Mouse (Mus musculus): ENCODE data around the gene Cnot9.

- no peak for TF ChIP-seq CTCF (IDR thresholded peaks at IDR 0.05; ENCODE audit: low read depth)
- TF ChIP-seq EP300 (optimal IDR thresholded peaks at IDR 0.05) = no peak
Observed at GRCm38 (mm10) chr1:74507780-74508179, 1.9 kb downstream of the Cnot9 start.
